Mouse (Mus musculus) adipocyte (in vitro differentiated cells): ENCODE measurements at regions not wholly inside any gene's neighbourhood (a gene's known extent, or its start where the extent isn't known, plus 50 kb on each side); places are given as distances from the start of the nearest gene placed in this dataset.

Experiments used
- DNase-seq: peaks from one replicate; pipeline ENCODE4 v3.0.0-alpha.2; 2016; ENCODE audit warnings: low spot score

DNA sequence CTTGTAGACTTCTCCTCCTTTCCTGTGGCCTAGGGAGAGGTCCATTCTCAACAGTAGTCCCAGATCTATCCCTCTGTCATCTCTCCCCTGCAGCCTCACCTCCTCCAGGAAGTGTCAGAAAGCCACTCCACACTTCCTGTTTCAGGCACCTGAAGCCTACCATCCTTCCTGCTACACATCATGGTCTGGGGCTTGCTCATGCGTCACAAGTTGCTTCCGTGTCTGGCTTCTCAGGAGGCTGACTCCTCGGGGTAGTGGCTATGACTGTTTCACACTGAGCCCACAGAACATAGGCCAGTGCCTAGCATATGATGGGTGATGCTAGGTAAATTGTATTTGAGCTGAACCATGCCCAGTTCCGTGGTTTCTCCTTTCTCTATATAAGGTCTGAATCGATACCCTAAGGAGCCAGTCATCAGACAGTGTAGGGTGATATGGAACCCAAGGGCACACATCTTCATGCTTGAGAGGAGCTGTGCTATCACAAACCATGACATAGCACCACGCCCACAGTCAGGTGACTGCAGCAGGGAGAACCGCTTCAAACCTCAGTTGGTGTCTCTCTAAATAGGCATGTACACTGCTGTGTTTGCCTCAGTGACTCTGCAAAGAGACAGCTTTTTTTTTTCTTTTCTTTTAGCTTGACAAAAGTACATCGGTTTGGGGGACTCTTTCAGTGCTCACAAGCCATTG is 272.2 kb downstream of the Sec61b start:
- no peak for DNase-seq

DNA sequence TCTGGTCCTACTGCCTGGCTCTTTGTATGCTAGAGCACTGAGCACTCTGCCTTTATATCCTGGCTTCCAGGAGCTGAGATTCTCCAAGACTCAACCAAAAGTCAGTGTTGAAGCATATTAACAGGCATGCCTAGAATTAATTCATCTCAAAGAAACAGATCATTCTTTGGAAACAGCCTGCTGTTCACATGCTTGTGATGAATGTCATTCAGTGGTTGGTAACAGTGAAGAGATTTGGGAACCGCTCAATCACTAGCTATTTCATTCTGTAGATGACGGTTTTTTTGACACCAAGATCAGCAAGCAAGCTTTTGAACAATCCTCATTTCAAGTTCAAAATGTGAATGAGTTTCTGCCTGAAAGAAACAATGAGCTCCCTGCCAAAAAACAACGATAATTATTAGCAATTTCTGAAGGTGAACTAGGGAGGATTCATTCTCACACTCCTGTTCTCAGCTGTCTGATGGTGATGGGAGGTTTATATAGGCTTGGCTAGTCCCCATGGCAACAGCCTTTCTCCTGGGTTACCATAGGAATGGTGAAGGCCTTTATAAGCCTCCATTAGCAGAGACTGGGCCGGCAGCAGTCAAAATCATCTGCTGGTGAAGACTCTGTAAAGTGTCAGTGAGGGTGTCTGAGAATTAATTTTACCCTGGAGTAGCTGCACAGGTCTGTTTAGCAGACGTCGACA is 272.6 kb upstream of the Nr4a3 start:
- DNase-seq, result no peak

DNA sequence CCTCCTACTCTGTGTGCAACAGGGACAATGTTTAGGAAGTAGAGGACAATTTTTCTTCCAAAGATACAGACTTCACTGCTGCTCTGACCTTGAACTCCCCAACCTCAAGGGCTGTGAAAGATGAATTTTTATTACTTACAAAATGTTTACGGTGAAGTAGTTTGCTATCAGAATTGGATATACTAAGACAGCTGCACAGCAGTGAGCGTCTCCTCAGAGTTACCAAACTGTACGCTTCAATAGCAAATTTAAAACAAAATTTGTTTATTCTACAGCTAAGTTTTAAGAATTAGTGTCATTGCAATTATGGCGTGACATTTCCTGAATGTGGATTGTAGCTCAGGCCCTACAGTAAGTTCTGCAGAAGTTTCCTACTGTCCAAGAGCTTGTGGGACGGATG is 270.3 kb upstream of the Nr4a3 start:
- DNase-seq, result no peak

DNA sequence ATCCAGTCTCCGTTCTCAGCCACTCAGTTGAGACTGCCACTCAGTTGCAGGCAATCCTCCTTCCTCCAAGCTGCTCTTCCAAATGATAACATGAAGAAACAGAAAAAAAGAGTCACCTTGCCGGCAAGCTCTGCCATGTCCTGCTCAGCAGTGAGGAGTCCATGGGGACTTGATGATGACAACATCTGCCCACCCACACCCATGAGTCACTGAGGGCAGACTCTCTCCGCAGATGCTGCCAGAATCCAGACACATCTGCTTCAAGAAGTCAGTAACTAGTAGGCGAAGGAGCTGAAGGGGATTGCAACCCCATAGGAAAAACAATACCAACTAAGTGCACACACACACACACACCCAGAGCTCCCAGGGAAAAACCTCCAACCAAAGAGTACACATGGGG is 263.9 kb upstream of the Nr4a3 start:
- DNase-seq, result no peak

DNA sequence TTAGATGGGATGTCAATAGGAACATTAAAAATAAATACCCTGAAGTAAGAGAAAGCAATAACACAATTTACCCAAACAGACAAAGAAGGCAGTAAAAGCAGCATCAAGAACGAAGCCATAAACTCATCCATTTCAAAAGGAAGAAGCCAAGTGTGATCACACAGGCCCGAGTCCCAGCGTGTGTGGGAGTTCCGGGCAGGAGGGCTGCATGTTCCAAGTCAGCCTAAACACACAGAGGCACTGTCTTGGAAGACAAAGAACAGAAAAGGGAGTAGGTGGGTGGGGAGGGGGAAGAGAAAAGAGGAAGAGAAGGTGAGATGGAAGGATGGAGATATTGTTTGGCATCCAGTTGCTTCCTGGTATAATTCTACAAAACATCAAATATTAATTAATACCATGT is 248.0 kb upstream of the Nr4a3 start:
- DNase-seq, result no peak

DNA sequence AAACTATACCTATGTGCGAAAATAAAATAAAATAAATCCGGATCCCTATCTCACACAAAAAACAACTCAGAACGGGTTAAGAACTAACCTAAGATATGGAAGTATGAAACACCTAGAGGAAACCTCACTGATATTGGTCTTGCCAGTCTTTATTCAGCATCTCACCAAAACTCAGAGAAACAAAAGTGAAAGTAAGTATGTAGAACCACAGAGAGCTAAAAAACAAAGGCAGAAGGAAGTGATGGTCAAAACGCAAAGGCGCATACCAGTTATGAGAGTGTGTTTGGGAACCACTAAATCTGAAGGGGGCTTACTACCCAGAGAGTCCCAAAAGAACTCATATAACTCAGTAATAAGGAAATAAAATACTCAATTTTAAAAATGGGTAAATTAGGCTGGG is 245.8 kb upstream of the Nr4a3 start:
- no peak for DNase-seq

DNA sequence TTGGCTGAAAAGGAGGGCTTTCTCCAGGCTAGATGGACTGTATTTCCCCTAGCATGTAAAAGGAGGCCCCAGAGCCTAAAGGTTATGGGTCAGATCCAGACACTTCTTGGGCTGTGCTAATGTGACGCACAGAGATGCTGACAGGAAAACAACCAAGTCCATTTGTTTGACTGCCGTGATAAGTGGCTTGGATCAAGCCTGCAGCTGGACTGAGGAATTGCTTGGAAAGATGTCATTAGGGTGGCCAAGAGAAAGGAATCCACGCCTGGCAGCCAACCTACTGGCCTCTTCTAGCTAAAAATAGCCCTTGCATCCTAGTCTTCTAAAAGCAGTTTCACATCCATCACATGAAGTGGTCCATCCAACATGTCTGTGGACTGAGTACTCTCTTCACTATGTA is 241.8 kb upstream of the Nr4a3 start:
- no peak for DNase-seq

DNA sequence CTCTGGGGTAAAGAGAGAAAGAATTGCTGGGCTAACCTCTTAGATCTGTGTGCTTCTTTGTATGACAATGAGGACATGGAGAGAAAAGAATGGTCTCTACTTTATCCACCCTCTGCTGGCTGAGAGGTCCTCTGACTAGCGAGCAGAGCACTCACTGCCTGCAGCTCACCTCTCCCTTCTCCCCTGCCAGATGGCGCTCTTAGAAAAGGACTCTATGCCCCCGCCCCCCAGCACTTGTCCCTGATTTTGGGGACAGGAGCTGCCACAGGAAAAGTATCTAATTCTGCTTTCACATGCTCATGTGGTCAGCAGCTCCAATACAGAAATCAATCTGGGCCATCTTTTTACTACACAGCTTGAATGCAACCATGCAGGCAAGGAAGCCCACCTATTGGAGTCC is 237.1 kb upstream of the Nr4a3 start:
- no peak for DNase-seq

DNA sequence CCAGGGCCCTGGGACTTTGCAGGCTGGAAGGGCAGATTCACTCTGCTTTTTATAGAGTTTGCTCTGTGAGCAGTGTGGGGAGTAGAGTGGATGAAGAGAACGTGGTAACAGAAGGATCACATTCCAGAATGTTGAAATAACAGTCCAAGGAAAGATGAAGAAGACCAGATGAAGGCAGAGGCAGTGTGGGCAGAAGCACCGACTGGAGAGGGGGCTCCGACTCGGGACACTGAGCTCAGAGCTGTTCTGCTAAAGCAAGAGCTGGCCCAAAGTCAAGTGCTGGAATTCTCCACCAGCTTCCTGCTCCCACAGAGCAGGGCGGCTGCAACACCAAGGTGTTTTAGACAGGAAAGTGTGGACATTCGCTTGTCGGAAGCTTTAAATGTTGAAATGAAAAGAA is 230.9 kb upstream of the Nr4a3 start:
- no peak for DNase-seq

DNA sequence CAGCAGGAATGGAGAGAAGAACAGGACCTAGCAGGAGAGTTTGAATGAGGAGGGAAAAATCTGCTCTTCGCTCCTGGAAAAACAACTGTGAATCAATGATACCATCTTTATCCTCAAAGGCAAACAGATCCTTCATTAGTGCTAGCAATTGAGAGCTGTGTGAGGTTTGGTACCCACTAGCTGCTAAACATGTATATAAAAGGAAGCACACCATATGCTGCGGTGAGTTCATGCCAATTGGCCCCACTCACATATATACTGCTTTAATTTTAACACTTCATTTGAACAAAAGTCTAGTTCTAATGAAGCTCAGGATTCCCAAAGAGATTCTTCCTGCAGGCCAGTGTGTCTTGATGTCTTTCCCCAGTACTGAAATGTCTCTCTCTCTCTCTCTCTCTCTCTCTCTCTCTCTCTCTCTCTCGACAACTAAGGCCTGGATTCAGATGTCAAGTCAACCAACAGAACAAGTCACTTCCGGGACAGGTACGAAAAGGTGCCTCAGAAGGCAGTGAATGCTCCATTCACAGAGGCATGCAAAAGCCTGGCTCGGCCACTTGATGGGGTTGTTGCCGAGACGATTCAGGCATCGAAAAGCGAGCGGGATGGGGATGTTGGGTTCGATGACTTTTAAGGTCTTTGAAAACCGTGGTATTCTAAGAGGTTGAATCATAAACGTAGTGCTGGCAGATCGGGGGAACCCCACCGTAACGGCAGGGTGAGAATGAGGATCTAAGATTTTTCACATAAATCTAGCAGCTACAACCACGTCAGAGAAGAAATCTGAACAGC is 226.4 kb upstream of the Nr4a3 start:
- DNase-seq, result no peak

DNA sequence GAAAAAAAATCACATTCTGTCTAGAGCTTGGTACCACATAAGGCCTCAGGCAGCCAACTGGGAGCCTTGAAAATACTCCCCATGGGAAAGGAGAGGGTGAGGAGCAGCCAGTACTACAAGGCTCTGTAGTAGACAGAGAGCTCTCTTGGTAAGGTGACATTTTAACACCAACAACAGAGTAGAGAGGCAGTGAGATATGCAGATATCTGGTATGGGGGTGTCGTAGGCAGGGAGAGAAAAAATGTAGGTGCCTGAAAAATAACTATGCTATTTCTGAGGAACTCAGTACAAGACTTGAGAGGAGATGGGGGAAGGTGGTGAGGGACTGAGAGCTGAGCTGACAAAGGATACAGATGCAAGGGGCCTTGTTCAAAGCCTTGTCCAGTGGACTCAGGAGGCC is 224.4 kb upstream of the Nr4a3 start:
- no peak for DNase-seq

DNA sequence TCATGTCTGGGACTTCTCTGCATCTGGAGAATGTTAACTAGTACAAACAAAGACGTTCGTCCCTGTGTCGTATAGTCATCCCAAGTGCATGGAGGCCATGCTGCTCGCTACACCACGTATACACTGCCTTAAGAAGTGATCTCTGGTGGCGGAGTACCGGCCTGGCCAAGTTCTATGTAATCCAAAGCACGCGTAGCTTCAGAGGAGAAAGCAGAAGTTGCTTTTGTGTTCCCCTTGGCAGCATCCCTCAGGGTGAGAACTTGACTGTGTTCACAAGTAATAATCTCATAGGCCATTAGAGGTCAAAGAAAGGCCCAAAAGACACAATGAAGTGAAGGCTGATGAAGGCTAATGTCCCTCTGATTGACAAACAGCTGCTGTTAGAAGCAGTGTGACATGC is 221.7 kb upstream of the Nr4a3 start:
- no peak for DNase-seq

DNA sequence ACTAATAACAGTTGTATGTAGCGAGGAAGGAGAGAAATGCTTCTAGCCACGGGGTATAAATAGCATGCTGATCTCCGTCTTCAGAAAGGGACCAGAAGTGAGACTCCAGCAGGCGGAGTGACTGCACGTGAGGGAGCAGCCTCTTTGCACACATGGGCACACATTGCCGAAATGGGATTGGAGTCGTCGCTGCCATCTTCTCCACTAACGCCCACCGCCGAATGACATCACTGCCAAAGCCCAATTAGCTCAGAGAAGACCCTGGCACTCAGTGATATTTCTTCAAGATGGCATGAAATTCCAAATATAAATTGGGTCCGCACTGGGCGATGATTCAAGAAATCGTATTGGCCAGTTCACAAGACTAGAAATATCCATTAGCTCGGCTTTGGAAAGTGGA is 220.9 kb upstream of the Nr4a3 start:
- DNase-seq, result no peak

DNA sequence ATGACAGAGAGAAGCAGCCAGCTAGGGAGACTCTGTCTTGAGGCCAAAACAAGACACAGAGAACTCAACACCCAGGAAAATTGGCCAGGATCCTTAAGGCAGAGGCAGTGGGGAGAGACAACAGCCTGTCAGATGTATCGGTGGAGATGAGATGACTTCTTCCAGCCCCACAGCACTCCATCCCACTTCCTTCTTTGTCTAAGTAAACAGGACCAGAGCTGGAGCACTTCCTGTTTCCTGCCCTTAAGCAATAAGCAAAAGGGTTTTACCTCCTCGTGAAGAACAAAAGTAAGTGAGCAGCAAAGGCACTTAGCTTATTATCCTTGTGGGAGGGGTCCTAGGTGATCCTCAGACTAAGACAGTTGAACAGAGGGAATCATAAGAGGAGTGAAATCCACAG is 212.0 kb upstream of the Nr4a3 start:
- DNase-seq, result no peak

DNA sequence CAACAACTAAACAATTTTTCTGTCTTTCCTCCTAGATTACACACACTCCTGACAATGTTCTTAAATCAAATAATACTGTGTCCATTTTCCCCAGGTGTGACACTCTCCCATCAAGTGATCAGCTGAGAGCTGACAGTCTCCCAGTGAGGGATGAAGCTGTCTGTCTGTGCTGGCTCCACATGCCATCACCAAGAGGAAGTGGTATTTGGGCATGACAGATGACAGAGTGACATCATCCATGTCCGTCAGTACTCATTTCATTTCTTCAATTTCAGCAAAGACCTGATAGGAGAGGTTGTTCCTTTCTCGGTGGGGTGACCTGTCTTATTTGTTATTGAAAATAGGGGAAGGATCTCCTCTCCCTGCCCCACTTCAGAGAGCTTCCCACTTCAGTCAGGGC is 206.5 kb upstream of the Nr4a3 start:
- no peak for DNase-seq

DNA sequence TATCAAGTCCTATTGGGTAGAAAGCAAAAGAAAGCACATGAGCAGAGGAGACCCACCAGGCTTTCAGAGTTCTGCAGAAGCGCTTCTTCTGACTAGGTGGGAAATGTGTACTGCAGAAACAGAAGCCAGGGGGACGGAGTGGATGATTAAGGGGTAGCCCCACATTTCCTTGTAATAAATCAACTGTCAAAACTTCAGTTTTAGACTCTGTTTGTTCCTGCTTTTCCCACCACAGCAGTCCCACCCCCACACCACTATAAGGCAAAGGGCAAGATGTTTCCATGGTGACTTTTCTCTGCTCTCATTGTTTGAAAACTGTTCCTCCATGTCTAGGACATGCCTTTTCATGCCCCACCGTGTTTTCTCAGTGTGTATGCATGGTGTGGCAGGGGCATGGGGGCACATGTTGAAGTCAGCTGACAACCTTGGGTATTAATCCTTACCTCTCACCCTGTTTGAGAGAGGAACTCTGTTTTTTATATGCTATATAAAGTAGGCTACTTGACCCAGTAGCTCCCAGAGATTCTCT is 202.8 kb upstream of the Nr4a3 start:
- DNase-seq, result no peak

DNA sequence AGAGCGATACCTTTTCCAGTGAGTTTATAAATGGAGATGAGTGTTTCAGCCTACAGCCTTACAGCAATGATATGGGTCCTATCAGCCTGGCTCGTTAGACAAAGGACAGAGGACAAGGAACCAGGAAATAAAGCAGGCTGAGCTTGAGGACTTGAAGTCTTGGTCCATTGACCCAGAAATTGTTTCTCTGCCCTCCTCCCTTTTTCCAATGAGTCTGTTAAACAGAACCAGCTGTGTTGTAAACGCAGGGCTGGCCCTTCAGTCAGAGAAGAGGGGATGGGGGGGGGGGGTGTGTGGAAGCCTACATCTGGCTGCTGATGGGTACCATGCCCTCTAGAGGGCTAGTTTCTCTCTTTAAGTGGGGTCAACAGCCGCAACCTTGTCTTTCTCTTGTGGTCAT is 199.7 kb upstream of the Nr4a3 start:
- no peak for DNase-seq

DNA sequence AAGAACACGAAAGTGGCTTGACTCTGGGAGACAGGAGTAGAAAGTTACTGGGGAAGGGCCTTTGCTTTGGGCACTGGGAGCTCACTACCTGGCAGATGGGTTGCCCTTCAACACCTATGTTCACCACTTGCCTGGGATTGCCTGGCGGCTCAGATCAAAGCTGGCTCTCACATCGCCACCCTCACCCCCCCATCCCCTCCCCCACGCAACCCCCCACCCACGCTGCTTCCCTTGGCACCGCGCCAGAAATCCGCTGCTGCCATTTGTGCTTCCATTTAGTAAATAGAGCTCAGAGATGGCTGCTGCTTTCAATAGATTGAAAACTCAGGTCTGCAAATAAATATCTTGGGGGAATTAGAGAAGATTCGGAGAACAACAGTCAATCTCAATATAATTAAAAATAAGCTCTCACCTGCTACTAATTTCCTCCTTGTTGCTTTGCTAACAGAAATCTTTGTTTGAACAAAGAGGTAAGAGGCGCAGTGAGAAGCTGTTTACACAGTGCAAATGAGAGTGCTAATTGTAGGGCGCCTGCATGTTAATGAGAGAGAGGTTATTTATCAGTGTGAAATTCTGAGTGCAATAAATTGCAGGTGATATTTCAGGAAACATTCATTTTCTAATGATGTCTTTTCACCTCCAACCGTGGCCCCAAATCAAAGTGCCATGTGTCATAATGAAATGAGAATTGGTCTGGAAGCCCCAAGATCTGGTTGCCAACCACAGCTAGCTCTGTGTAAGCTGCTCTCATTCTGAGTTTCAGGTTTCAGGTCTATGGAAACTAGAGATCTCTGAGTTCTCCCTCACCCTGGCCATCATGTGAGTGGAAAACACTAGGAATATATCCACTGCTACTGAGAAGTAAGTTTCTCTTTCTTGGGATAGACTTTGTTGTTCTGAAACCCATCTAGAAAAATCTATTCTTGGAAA is 198.3 kb upstream of the Nr4a3 start:
- no peak for DNase-seq

DNA sequence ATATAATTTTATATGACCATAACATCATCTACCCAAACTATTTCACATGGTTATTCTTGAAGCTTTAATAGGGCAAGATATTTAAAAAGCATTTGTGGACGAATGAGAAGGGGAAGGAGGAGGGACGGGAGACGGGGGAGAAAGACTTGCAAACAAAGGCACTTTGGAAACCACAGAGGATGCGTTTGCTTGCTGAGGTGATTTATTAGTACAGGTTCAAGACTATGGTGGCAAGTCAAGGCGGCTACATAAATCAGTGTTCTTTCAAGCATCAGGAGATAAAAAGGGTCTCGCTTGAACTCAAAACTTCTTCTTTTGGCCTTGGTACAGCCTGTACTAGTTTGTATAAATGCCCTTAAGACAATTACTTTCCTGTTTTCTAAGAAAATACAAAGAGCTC is 183.8 kb upstream of the Nr4a3 start:
- no peak for DNase-seq

DNA sequence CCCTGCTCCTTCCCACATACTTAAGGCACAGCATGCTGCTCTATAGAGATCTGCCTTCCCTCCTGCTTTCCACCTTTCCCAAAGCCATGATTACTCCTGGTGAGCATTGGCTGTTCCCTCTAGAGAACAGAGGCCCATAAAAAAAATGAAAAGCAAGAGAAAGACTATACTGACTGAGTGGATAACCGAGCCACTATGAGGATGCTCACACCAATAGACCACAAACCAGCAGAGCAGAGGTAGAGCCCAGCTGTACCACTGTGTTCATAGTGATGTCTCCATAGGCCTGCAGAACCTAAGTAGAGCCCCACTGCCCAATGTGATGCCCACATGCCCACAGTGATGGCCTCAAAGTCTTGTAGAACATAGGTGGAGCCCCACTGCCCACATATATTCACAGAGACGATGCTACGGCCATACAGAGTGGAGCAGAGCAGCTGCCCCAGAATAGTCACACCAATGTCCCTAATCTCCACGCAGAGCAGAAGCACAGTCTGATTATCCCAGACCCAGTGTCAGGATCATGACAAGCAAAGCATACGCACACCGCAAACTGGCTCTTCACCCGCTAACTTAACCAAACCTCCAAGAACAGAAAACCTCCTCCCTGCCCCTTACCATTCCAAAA is 174.8 kb upstream of the Nr4a3 start:
- DNase-seq, result no peak

DNA sequence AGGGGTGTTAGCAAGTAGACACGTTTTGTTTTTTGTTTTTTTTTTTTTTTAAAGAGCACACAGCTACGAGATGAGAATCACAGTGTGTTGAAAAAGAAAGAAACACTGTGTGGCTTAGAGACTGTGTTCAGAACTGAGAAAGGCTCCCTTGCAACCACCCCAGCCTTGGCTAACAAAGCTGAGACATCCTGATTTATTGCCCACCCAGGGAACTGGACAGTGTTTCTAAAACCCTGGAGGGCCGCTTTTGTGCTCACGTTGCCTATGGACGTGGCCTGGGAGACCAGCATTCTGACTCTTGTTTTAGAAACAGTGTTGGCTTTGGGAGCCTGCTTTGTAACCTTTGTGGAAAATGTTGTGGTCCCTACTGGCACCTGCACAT is 174.3 kb upstream of the Nr4a3 start:
- DNase-seq, result no peak

DNA sequence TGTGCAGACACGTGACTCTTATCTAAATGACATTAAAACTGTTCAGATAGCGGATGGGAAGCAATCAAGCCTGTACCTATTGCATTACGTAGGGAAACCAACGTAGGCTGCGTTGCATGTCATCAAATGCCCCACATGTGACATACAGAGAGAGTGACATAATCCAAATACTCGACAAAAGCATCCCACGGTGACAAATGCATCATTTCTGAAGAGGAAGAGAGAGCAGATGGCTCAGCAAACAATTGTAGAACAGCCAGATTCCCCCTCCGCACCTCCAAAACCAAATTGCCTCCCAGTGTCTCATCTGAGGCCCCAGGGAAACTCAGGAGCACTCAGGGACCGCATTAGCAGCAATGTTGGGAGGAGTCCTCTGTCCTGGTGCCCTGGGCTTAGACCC is 163.4 kb upstream of the Nr4a3 start:
- DNase-seq, result no peak
